Mouse (Mus musculus) heart, embryonic 14.5 days (tissue): ENCODE data around the gene Tmub1. TPM values are rescaled to one million over a fixed set of nuclear protein-coding genes. Genes with fewer than 3 reads are reported as not detected.
A peak's percentile ranks its signal among the peaks of the same experiment; 100 is the strongest.

Experiments
- ATAC-seq: fragments of 200-750 bp; cut with Nextera tagmentation; 2 replicates; pipeline ENCODE4 v1.8.0; 2017; ENCODE audit warnings: low read depth, moderate TSS enrichment; ENCODE audit not compliant: insufficient number of reproducible peaks, insufficient read depth, low FRiP score
- H3K27ac ChIP-seq, 2 experiments: fragments of 200-500 bp in 1 of 2; fragments of 300-500 bp in 1 of 2; sonication (generic) in 1 of 2; replicated peaks in 1 of 2; 2 replicates each; pipeline ENCODE4 v1.5.1; 2012 to 2014; ENCODE audit warnings: low read depth in 2 of 2, low read length in 2 of 2, control low read depth in 1 of 2, mild to moderate bottlenecking in 1 of 2, mixed read lengths in 1 of 2; ENCODE audit not compliant: control insufficient read depth in 1 of 2, insufficient read depth in 1 of 2
- H3K27me3 ChIP-seq: fragments of 300-500 bp; sonication (generic); 2 replicates; pipeline ENCODE4 v1.6.1; 2014; ENCODE audit warnings: mild to moderate bottlenecking, low read length, control low read depth; ENCODE audit not compliant: control insufficient read depth, insufficient read depth
- H3K36me3 ChIP-seq: fragments of 300-500 bp; sonication (generic); 2 replicates; pipeline ENCODE4 v1.6.1; 2014; ENCODE audit warnings: mild to moderate bottlenecking, control low read depth, low read length, mixed read lengths; ENCODE audit not compliant: control insufficient read depth, insufficient read depth
- H3K4me1 ChIP-seq, 2 experiments: fragments of 200-500 bp in 1 of 2; fragments of 300-500 bp in 1 of 2; sonication (generic) in 1 of 2; 2 replicates each; pipeline ENCODE4 v1.6.1; 2012 to 2014; ENCODE audit warnings: low read length in 2 of 2, control low read depth in 1 of 2, mixed read lengths in 1 of 2; ENCODE audit not compliant: control insufficient read depth in 2 of 2, insufficient read depth in 2 of 2
- H3K4me2 ChIP-seq: fragments of 300-500 bp; sonication (generic); 2 replicates; pipeline ENCODE4 v1.6.1; 2014; ENCODE audit warnings: mild to moderate bottlenecking, low read length
- H3K4me3 ChIP-seq, 2 experiments: fragments of 200-500 bp in 1 of 2; fragments of 300-500 bp in 1 of 2; sonication (generic) in 1 of 2; 2 replicates each; pipeline ENCODE4 v1.5.1; 2012 to 2014; ENCODE audit warnings: low read length in 2 of 2, mild to moderate bottlenecking in 2 of 2, control low read depth in 1 of 2, low read depth in 1 of 2, moderate library complexity in 1 of 2; ENCODE audit not compliant: control insufficient read depth in 1 of 2, insufficient read depth in 1 of 2
- H3K9ac ChIP-seq: fragments of 300-500 bp; sonication (generic); 2 replicates; pipeline ENCODE4 v1.6.1; 2014; ENCODE audit warnings: mild to moderate bottlenecking, low read length
- H3K9me3 ChIP-seq: fragments of 300-500 bp; sonication (generic); 2 replicates; pipeline ENCODE4 v1.6.1; 2016; ENCODE audit warnings: low read length, control low read depth; ENCODE audit not compliant: control insufficient read depth
- WGBS: fragments of 180-500 bp; shearing (Covaris S2); extraction: QIAGEN DNeasy Blood & Tissue Kit; methylation state at CpG from one replicate; pipeline ENCODE4 v1.1.7; 2014; 5-methylcytosine and 5-hydroxymethylcytosine counted together
- polyA plus RNA-seq: library from polyadenylated mRNA; unstranded; fragments of >200 nt; fragmentation: Nextera tagmentation; extraction: Ambion mirVana; gene quantifications from 2 replicates; pipeline ENCODE4 v1.2.1, GENCODE M21; 2014

Gene Tmub1
- polyA plus RNA-seq, 1 experiment from 2014 or later, result 20.5 TPM

DNA sequence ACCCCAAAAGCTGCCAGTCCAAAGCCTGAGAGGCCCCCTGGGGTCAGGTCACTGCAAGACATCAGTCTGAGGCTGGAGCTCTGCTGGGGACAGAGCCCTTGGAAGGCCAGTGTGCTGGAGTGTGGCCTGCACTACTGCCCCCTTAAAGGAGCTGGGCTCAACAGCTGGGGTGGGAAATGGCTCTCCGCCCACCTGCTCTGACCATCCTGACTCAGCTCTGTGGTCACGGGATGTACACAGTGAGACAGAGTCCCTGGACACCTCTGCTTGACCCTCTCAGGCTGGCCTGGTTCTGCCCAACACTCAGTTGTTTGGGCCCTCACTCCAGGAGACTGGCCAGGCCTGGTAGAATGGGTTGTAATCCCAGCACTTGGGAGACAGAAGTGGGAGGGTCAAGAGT is 38.2 kb downstream of the Tmub1 start:
- H3K4me3 ChIP-seq, result no peak overlapping the region
- WGBS, result 81% methylated on average over 2 of the region's 2 CpGs

DNA sequence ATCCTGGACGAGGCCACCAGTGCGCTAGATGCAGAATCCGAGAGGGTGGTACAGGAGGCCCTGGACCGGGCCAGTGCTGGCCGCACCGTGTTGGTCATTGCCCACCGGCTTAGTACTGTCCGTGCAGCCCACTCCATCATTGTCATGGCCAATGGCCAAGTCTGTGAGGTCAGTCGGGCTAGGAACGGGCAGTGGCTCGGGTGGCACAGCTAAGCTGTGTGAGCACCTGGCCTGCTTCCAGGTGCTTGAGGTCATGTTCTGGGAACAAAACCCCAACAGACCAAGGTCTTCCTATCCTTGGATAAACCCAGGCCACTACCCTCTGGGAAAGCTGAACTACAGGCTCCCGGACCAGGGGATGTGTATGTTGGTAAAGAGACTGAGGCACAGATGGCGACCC is 39.0 kb downstream of the Tmub1 start:
- Histone ChIP-seq H3K27ac (no peak overlapping the region), H3K9me3 (no peaks in the 10 kb centered on the region), H3K4me2 (no peak overlapping the region), H3K4me1 (peaks cover 0 to 2% of the 10 kb centered on the region in 2 experiments; a peak in 1 of 4 replicates), H3K9ac (no peak overlapping the region), H3K27me3 (no peaks in the 10 kb centered on the region), H3K36me3 (peaks cover 41% of the 10 kb centered on the region), H3K4me3 (no peak overlapping the region)
- WGBS, result 86% methylated on average over 13 of the region's 13 CpGs
- 0 out of 2 replicates have a peak, but pooled peaks have one; percentile 13 for ATAC-seq

More for the DNA sequence above, 38.2 kb downstream of the Tmub1 start:
- H3K27me3 ChIP-seq, result peaks cover under 1% of the 10 kb centered on the region; the same call in 1 of the 2 replicates
- no peak overlapping the region for H3K4me2 ChIP-seq
- ATAC-seq, result no peak
- peaks cover 0 to 2% of the 10 kb centered on the region in 2 experiments; a peak in 1 of 4 replicates for H3K4me1 ChIP-seq
- H3K9me3 ChIP-seq, result no peaks in the 10 kb centered on the region
- no peak overlapping the region for H3K27ac ChIP-seq
- H3K9ac ChIP-seq, result no peak overlapping the region
- peaks cover 33% of the 10 kb centered on the region for H3K36me3 ChIP-seq

DNA sequence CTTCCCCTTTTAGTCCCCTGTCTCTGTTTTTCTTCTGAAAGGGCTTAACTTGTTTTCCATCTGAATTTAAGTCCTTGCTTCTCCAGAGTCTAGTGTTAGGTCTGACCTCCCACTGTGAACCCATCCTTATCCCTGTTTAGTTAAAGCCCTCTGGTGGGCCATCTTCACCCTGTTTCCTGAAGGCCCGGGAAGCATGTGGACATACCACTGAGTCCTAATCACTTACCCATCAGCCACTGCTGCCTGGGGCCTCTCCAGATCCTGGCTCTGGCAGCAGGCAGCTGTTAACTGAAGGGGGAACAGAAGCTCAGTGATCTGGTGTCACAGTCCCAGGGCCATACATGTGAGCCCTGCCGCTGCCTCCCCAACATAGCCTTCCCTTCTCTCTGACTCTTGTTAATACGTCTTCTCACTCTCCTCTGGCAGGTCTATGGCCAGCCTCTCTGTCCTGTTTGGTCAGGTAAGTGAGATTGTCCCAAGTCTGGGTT is 42.2 kb downstream of the Tmub1 start:
- Histone ChIP-seq H3K36me3 (peaks cover 73% of the 10 kb centered on the region), H3K4me2 (no peak overlapping the region), H3K27me3 (no peaks in the 10 kb centered on the region), H3K4me3 (no peak overlapping the region), H3K27ac (no peak overlapping the region), H3K9me3 (no peaks in the 10 kb centered on the region), H3K9ac (no peak overlapping the region), H3K4me1 (peaks cover 0 to 3% of the 10 kb centered on the region in 2 experiments; a peak in 2 of 4 replicates)
- WGBS, result 56% methylated on average over 3 of the region's 3 CpGs
- no peak for ATAC-seq

DNA sequence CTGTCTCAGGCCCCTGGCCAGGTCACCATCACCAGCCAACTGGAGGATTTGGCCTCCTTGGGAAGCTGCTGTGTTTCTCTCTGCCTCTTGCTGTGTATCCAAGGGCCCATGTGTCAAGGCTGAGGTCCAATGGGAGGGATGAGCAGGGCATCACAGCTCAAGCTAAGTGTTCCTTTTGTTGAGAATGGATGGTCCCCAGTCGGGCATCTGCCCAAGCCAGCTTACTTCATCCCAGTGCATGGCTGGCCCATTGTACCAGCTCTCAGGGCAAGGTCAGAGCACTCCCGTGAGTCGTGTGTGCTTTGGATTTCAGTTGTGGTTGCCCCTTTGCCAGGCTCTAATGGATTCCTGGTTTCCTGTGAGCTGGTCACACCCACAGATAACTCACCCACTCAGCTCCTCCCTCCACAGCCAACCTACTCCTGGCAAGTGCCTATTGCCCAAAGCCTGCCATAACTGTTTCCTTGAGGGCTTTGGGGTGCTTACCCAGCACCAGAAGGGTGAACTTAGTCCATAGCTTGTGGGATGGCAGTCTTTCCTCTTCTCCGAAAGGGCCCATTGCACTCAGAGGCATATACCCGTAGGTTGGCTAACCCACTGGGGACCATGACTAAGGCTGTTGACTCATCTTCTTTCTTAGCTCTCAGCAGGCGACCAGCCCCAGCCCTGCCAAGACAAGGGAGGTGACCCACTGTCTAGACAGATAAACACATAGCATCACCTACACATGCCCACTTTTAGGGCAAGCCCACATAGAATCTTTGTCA is 42.9 kb downstream of the Tmub1 start:
- no peak for ATAC-seq
- H3K9me3 ChIP-seq, result no peaks in the 10 kb centered on the region

DNA sequence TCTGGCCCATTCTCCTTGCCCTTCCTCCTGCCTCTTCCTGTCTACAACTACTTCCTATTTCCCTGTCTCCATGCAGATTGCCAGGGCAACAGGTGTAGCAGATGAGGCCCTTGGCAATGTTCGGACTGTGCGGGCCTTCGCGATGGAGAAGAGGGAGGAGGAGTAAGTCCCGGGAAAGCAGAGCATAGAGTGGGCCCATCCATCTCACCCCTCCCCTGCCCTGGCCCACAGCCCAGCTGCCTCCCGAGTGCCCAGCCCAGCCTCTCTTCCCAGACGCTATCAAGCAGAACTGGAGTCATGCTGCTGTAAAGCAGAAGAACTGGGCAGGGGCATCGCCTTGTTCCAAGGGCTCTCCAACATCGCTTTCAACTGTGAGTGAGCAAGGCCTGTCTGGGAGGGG is 45.7 kb downstream of the Tmub1 start:
- no peak for ATAC-seq
- H3K36me3 ChIP-seq, result peaks cover 66% of the 10 kb centered on the region
- 57% methylated on average over 9 of the region's 9 CpGs for WGBS

More for the DNA sequence above, 42.9 kb downstream of the Tmub1 start:
- no peak overlapping the region for H3K4me2 ChIP-seq
- H3K36me3 ChIP-seq, result peaks cover 80% of the 10 kb centered on the region
- H3K4me3 ChIP-seq, result no peak overlapping the region
- WGBS, result 83% methylated on average over 6 of the region's 6 CpGs
- H3K27ac ChIP-seq, result no peak overlapping the region
- peaks cover 0 to 3% of the 10 kb centered on the region in 2 experiments; a peak in 2 of 4 replicates for H3K4me1 ChIP-seq
- no peak overlapping the region for H3K9ac ChIP-seq
- no peaks in the 10 kb centered on the region for H3K27me3 ChIP-seq

DNA sequence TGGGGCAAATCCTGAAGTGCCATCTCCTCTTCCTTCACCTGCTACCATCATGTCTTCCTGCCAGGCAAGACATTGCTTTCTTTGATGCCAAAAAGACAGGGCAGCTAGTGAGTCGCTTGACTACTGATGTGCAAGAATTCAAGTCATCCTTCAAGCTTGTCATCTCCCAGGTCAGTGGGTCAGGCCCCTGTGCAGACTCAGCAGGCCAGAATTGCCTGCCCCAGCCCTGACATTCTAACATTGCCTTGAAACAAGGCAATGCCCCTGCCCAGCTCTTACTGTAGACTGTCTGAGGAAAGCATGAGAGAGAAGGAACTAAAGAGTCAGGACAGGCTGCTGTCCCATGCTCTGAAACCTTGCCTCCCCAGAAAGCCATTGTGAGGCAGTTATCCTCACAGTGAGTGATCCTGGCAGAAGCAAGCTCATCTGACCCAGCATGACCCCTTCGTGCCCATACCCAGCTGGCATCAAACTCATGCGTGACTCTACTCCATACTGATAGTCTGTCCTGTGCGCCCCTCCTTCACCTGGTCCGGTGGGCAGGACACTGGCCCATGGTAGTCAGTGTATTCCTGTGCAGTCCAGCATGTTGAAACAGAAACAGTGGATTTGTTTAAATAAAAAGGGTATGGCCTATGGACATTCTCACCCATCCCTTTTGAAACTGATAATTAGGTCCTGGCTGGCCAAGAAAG is 46.6 kb downstream of the Tmub1 start:
- Histone ChIP-seq H3K4me3 (no peak overlapping the region), H3K4me1 (peaks cover 0 to 3% of the 10 kb centered on the region in 2 experiments; a peak in 3 of 4 replicates), H3K9ac (no peak overlapping the region), H3K27ac (no peak overlapping the region), H3K4me2 (no peak overlapping the region), H3K36me3 (peaks cover 61% of the 10 kb centered on the region), H3K9me3 (no peaks in the 10 kb centered on the region), H3K27me3 (no peaks in the 10 kb centered on the region)
- ATAC-seq, result no peak
- WGBS, result 92% methylated on average over 5 of the region's 5 CpGs

More for the DNA sequence above, 45.7 kb downstream of the Tmub1 start:
- peaks cover 0 to 3% of the 10 kb centered on the region in 2 experiments; a peak in 3 of 4 replicates for H3K4me1 ChIP-seq
- H3K4me3 ChIP-seq, result no peak overlapping the region
- H3K9me3 ChIP-seq, result no peaks in the 10 kb centered on the region
- H3K27me3 ChIP-seq, result no peaks in the 10 kb centered on the region
- H3K9ac ChIP-seq, result no peak overlapping the region
- H3K4me2 ChIP-seq, result no peak overlapping the region
- H3K27ac ChIP-seq, result no peak overlapping the region

DNA sequence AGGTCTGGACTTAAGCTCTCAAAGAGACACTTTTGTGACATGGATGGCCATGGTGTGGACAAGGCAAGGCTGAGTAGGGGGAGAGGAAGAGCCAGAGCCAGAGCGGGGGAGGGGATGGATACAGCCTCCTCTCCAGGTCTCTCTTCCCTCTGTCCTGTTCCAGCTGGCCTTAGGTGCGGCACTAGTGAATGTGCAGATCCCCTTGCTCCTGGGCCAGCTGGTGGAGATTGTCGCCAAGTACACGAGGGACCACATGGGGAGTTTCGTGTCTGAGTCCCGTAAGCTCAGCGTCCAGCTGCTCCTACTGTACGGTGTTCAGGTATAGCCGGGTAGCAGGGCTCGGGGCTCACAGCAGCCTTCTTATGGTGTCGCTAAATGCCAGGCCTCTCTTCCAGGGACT is 47.3 kb downstream of the Tmub1 start:
- H3K27ac ChIP-seq, result no peak overlapping the region
- no peaks in the 10 kb centered on the region for H3K9me3 ChIP-seq
- no peaks in the 10 kb centered on the region for H3K27me3 ChIP-seq
- H3K36me3 ChIP-seq, result peaks cover 55% of the 10 kb centered on the region
- no peak overlapping the region for H3K4me3 ChIP-seq
- 90% methylated on average over 11 of the region's 11 CpGs for WGBS
- H3K4me2 ChIP-seq, result no peak overlapping the region
- no peak for ATAC-seq
- H3K4me1 ChIP-seq, result peaks cover 0 to 3% of the 10 kb centered on the region in 2 experiments; a peak in 3 of 4 replicates
- H3K9ac ChIP-seq, result no peak overlapping the region
